Mouse (Mus musculus) CD8-positive naive resting alpha-beta T cell, adult 57 days (primary cell): ENCODE measurements around the gene Vmn1r135. TPM values are rescaled to one million over a fixed set of nuclear protein-coding genes. Genes with fewer than 3 reads are reported as not detected.

ENCODE experiments used
- total RNA-seq: library from RNA; stranded (reverse); gene quantifications from one replicate; pipeline ENCODE4 v1.2.4, GENCODE M21; 2023

The Vmn1r135 gene
- total RNA-seq, result not detected

DNA sequence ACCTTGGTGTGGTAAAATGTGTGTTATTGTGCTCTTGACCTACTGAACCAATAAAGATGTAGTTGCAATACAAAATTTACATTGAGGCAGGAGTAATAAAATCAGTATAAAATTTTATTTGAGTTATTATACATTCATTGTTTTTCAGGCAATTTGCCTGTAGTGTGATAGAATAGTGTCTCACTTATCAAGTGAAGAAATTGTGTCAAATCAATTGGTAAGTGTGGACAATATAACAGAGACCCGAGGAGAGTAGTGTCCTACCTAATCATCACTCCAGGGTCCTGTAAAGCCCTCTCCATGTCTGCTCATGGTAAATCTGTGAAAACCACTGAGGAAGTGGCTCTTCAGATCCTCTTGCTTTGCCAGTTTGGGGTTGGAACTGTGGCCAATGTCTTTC is at the start of gene Vmn1r135:
Gene Vmn1r135, plus strand, starts transcription at position 301 of the 400 bp plus-strand sequence.

DNA sequence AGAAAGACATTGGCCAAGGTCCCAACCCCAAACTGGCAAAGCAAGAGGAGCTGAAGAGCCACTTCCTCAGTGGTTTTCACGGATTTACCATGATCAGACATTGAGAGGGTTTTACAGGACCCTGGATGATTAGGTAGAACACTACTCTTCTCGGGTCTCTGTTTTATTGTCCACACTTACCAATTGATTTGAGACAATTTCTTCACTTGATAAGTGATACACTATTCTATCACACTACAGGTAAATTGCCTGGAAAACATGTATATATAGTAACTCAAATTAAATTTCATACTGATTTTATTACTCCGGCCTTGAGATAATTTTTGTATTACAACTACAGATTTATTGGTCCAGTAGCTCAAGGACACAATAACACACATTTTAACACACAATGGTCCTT is 35.5 kb upstream of the Vmn1r135 start, which contains the start of gene Gm4177:
Gene Gm4177, minus strand, starts transcription at position 101 of the 400 bp plus-strand sequence.

DNA sequence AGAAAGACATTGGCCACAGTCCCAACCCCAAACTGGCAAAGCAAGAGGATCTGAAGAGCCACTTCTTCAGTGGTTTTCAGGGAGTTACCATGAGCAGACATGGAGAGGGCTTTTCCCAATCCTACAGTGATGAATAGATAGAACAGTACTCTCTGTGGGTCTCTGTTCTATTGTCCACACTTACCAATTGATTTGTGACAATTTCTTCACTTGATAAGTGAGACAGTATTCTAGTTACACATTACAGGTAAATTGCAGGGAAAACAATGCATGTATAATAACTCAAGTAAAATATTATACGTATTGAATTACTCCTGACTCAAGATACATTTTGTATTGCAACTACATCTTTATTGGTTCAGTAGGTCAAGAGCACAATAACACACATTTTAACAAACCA is 12.0 kb downstream of the Vmn1r135 start, which contains the start of gene Gm5725:
Gene Gm5725, minus strand, starts transcription at position 101 of the 400 bp plus-strand sequence.

Other genes with a start within 250 kb of the Vmn1r135 start
- gene Vmn1r132, start 218.3 kb upstream of the Vmn1r135 start, total RNA-seq, result not detected
- not detected for gene Gm4175, start 70.9 kb upstream of the Vmn1r135 start, total RNA-seq
- not detected for gene Gm4177, start 35.6 kb upstream of the Vmn1r135 start, total RNA-seq
- gene Gm5725, start 11.9 kb downstream of the Vmn1r135 start, total RNA-seq, result not detected
- not detected for gene Gm5891, start 88.9 kb downstream of the Vmn1r135 start, total RNA-seq
- not detected for gene Vmn1r137, start 162.2 kb downstream of the Vmn1r135 start, total RNA-seq
- not detected for gene Vmn1r138, start 196.5 kb downstream of the Vmn1r135 start, total RNA-seq
- gene Gm6176, start 224.0 kb downstream of the Vmn1r135 start, total RNA-seq, result not detected
- not detected for gene Vmn1r139, start 236.7 kb downstream of the Vmn1r135 start, total RNA-seq